Comparison of ENCODE assay signal across 7 mouse cellular contexts in the genomic region with DNA sequence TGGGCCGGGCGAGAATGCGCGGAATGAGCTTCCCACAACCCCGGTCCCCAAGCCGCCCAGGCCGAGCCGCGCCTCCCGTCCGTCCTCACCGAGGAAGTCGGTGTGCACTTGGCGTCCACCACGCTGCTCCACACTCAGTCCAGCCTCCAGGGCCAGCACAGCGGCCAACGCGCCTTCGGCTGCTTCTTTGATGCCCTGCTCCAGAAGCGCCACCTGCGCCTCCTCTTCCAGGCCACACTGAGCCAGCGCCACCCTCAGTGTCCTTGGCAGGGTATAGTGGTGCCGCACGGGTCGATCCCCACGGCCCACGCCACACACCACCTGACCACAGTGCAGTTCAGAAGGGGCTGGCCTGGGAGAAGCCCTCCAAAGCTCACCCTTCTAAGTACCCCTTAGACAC. TPM values are rescaled to one million over a fixed set of nuclear protein-coding genes. Genes with fewer than 3 reads are reported as not detected.
DNase-seq lines count a peak whose midpoint lies in the region; ATAC-seq and TF ChIP-seq lines count a peak whose summit lies in the region.

No protein-coding gene starts in this region.

- H3ac ChIP-seq in myocyte (ENCODE audit: control insufficient read depth, insufficient read length), result peak overlapping the region; percentile 27

- H3K4me1 ChIP-seq in lung, embryonic 15.5 days, result peaks cover 24% of the 10 kb centered on the region
- H3K4me1 ChIP-seq in embryonic facial prominence, embryonic 12.5 days, result peaks cover 9% of the 10 kb centered on the region; the same call in 1 of the 2 replicates

- no peak for DNase-seq in lung, postnatal 4 days
- DNase-seq in urinary bladder, postnatal 14 days (ENCODE audit: low spot score), result no peak
- DNase-seq in B cell, adult 2 months, result no peak

- no peaks in the 10 kb centered on the region for H3K27me3 ChIP-seq in lung, embryonic 15.5 days
- H3K27me3 ChIP-seq in embryonic facial prominence, embryonic 12.5 days, result no peaks in the 10 kb centered on the region
- no peaks in the 10 kb centered on the region for H3K27me3 ChIP-seq in myocyte (ENCODE audit: control insufficient read depth, insufficient read depth, insufficient read length)

- H3K4me3 ChIP-seq in lung, embryonic 15.5 days, result peak overlapping the region; percentile 46
- H3K4me3 ChIP-seq in embryonic facial prominence, embryonic 12.5 days, result peak overlapping the region; percentile 41
- peak overlapping the region; percentile 27 for H3K4me3 ChIP-seq in myocyte

- TF ChIP-seq POLR2A in myocyte (IDR thresholded peaks at IDR 0.05; ENCODE audit: insufficient read length, low read depth), result no peak

- peak overlapping the region; percentile 85 for H3K4me2 ChIP-seq in lung, embryonic 15.5 days
- peak overlapping the region; percentile 84 for H3K4me2 ChIP-seq in embryonic facial prominence, embryonic 12.5 days (replicated peaks)
- H3K4me2 ChIP-seq in myocyte (ENCODE audit: low read depth), result peak overlapping the region; percentile 92

- peak; percentile 58 for ATAC-seq in lung, embryonic 15.5 days (ENCODE audit: borderline replicate concordance, extremely low read depth, low FRiP score, low TSS enrichment)
- peak; percentile 53 for ATAC-seq in embryonic facial prominence, embryonic 12.5 days (ENCODE audit: insufficient number of reproducible peaks, insufficient read depth, low FRiP score, low TSS enrichment)
- peak; percentile 16 for ATAC-seq in inflammation-experienced regulatory T-cells, adult 6 months

- WGBS in lung, embryonic 15.5 days, result 10% methylated on average over 27 of the region's 27 CpGs
- 9% methylated on average over 27 of the region's 27 CpGs for WGBS in embryonic facial prominence, embryonic 12.5 days

- H3K79me2 ChIP-seq in myocyte (ENCODE audit: control insufficient read depth, insufficient read depth), result no peaks in the 10 kb centered on the region

- no peaks in the 10 kb centered on the region for H3K36me3 ChIP-seq in lung, embryonic 15.5 days
- H3K36me3 ChIP-seq in embryonic facial prominence, embryonic 12.5 days, result no peaks in the 10 kb centered on the region
- H3K36me3 ChIP-seq in myocyte (ENCODE audit: control insufficient read depth, insufficient read depth), result no peaks in the 10 kb centered on the region

- H3K27ac ChIP-seq in lung, embryonic 15.5 days, result peak overlapping the region; percentile 86
- H3K27ac ChIP-seq in embryonic facial prominence, embryonic 12.5 days, result peak overlapping the region; percentile 78

- no peaks in the 10 kb centered on the region for H3K9me3 ChIP-seq in lung, embryonic 15.5 days
- no peaks in the 10 kb centered on the region for H3K9me3 ChIP-seq in embryonic facial prominence, embryonic 12.5 days

- H3K9ac ChIP-seq in lung, embryonic 15.5 days, result peak overlapping the region; percentile 71
- H3K9ac ChIP-seq in embryonic facial prominence, embryonic 12.5 days, result peak overlapping the region; percentile 73

TF ChIP-seq in myocyte, 11 proteins besides CTCF, POLR2A, EP300 and RAD21:
- TF ChIP-seq REST (IDR thresholded peaks at IDR 0.05; ENCODE audit: insufficient read depth, insufficient read length), result no peak
- peak in 1 of 3 experiments; percentile 19 for TF ChIP-seq MYOD1 (IDR thresholded peaks at IDR 0.05; ENCODE audit: control insufficient read depth in 1 of 3, insufficient read length in 2 of 3, low read depth in 2 of 3)

RNA-seq across cellular contexts. Expression of gene Carns1, which starts 5.5 kb away (rescaled TPM):
- polyA plus RNA-seq in lung, embryonic 15.5 days (2015; fragmentation: Nextera tagmentation; extraction: Ambion mirVana), result 2.4 and 2.8 TPM in 2 replicates
- polyA plus RNA-seq in embryonic facial prominence, embryonic 12.5 days (2016; fragmentation: Nextera tagmentation; extraction: Ambion mirVana), result 2.6 and 3.7 TPM in 2 replicates
- polyA plus RNA-seq in inflammation-experienced regulatory T-cells, adult 6 months (2017; shearing (Covaris generic)), result 10 to 100 TPM in 2 of 3 experiments, 1 to 10 TPM in 1; 5.2 to 12.9 (median 11.9) TPM
- 8.2 TPM for polyA plus RNA-seq in myocyte (2012; fragmentation: generic; extraction: Trizol)

RNA-seq across cellular contexts. Expression of gene Rps6kb2, which starts 6.7 kb away (rescaled TPM):
- 45.0 and 49.4 TPM in 2 replicates for polyA plus RNA-seq in lung, embryonic 15.5 days (2015; fragmentation: Nextera tagmentation; extraction: Ambion mirVana)
- polyA plus RNA-seq in embryonic facial prominence, embryonic 12.5 days (2016; fragmentation: Nextera tagmentation; extraction: Ambion mirVana), result 59.7 and 71.7 TPM in 2 replicates
- 10 to 100 TPM; 26.3 to 35.3 (median 30.1) TPM for polyA plus RNA-seq in inflammation-experienced regulatory T-cells, adult 6 months (2017; shearing (Covaris generic))
- 42.0 TPM for polyA plus RNA-seq in myocyte (2012; fragmentation: generic; extraction: Trizol)

RNA-seq across cellular contexts. Expression of gene Ptprcap, which starts 16.4 kb away (rescaled TPM):
- polyA plus RNA-seq in lung, embryonic 15.5 days (2015; fragmentation: Nextera tagmentation; extraction: Ambion mirVana), result 3.4 and 13.5 TPM in 2 replicates
- 0.89 and 2.1 TPM in 2 replicates for polyA plus RNA-seq in embryonic facial prominence, embryonic 12.5 days (2016; fragmentation: Nextera tagmentation; extraction: Ambion mirVana)
- polyA plus RNA-seq in inflammation-experienced regulatory T-cells, adult 6 months (2017; shearing (Covaris generic)), result 100 to 1,000 TPM; 802 to 889 (median 855) TPM
- polyA plus RNA-seq in myocyte (2012; fragmentation: generic; extraction: Trizol), result 4.9 TPM

RNA-seq across cellular contexts. Expression of gene Tbc1d10c, which starts 21.3 kb away (rescaled TPM):
- polyA plus RNA-seq in lung, embryonic 15.5 days (2015; fragmentation: Nextera tagmentation; extraction: Ambion mirVana), result 2.5 and 6.7 TPM in 2 replicates
- 1.2 and 1.9 TPM in 2 replicates for polyA plus RNA-seq in embryonic facial prominence, embryonic 12.5 days (2016; fragmentation: Nextera tagmentation; extraction: Ambion mirVana)
- 100 to 1,000 TPM; 608 to 658 (median 621) TPM for polyA plus RNA-seq in inflammation-experienced regulatory T-cells, adult 6 months (2017; shearing (Covaris generic))
- 0.67 TPM for polyA plus RNA-seq in myocyte (2012; fragmentation: generic; extraction: Trizol)

RNA-seq across cellular contexts. Expression of gene Coro1b, which starts 21.4 kb away (rescaled TPM):
- polyA plus RNA-seq in lung, embryonic 15.5 days (2015; fragmentation: Nextera tagmentation; extraction: Ambion mirVana), result 157 and 168 TPM in 2 replicates
- polyA plus RNA-seq in embryonic facial prominence, embryonic 12.5 days (2016; fragmentation: Nextera tagmentation; extraction: Ambion mirVana), result 128 and 135 TPM in 2 replicates
- 100 to 1,000 TPM; 228 to 269 (median 241) TPM for polyA plus RNA-seq in inflammation-experienced regulatory T-cells, adult 6 months (2017; shearing (Covaris generic))
- 238 TPM for polyA plus RNA-seq in myocyte (2012; fragmentation: generic; extraction: Trizol)

Comparison
In these comparisons a context has a peak if more than half of its experiments do, and no peak if none do; other contexts are left out.
1. RNA of gene Ptprcap, which starts 16.4 kb away (polyA plus RNA-seq): 802 to 889 TPM in inflammation-experienced regulatory T-cells, adult 6 months; 3.4 to 13.5 TPM in lung, embryonic 15.5 days, 4.9 TPM in myocyte (single experiment) and 0.89 to 2.1 TPM in embryonic facial prominence, embryonic 12.5 days; every median in the first group is over 10 times any median in the second.
2. Peak in every context shown above with its lines, with median percentiles within 50 percentile points of each other: ATAC-seq, H3K4me2 ChIP-seq and H3K4me3 ChIP-seq.